Mouse (Mus musculus): ENCODE results near the gene Ywhag.

Ywhag gene

DNA sequence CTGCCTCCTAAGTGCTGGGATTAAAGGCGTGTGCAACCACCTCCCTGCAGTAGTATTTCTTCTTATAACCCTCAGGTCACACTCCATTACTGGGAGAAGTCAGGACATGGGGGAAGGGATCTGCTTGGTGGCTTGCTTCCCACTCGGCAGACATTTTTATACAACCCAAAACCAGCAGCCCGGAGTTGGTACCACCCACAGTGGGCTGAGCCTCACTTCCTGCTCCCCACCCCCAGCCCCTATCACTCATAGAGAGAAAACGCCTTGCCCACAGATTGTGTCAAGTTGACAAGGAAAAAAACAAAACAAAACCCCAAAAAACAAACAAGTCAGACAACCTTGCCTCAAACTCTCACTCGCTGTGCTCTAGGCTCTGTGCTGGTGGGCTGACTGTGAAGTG lies 21.2 kb downstream of the Ywhag start:
- no peak for DNase-seq (ENCODE audit: extremely low spot score, low spot score)

DNA sequence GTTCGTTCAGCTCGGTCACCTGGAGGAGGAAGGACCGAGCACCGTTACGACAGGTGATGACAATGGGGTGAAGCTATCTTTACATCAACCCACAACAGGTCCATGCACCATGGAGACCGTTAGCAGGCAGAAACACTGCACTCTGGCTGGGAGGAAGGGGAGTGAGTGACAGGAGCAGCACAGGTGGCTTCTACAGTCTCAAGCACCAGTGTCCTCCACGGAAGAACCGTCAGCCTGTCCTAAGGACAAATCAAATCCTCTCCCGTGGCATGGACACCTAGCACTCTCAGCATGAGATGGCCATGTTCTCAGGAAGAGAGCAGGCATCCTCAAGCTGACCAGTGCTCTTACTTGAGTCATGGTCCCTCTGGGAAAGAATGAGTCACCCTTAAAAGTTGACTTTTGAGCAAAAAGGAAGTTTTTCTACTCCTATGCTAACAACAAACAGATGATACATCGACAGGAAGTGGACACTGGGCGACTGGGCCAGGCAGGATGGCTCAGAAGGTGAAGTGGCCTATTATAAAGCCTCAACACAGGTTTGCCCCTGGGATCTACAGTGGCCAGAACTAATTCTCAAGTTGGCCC lies 22.7 kb downstream of the Ywhag start:
- DNase-seq (ENCODE audit: extremely low spot score, low spot score), result no peak

DNA sequence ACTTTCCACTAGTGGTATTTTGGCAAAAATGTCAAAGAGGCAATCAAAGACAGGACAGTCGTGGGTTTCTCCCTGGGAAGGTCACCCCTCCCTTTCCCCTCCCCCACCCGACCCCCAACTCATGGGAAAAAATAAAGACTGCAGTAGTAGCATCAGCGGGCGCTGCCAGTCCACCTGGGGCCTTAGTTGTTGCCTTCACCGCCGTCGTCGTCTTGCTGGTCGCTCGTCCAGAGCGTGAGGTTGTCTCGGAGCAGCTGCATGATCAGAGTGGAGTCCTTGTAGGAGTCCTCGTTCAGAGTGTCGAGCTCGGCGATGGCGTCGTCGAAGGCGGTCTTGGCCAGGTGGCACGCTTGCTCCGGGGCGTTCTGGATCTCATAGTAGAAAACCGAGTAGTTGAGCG lies 23.6 kb downstream of the Ywhag start:
- no peak for DNase-seq (ENCODE audit: extremely low spot score, low spot score)

DNA sequence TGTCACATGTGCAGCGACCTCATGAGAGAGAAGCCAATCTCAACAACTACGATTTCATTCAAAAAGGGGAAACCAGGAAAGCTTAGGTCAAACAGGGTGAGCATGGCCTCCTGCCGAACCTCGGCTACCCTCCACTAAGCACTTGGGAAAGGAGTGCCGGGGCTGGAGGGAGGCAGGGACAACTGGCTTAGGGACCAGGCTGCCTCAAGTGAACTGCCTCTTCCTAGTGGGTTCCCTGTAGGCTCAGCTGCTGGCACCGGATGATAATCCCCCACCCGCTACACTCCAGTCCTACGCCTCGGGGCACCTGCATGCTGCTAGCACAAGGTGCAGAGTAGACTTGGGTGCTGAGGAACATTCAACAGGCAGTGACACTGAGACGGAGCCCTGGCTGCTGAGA lies 24.8 kb downstream of the Ywhag start:
- DNase-seq (ENCODE audit: extremely low spot score, low spot score), result no peak

DNA sequence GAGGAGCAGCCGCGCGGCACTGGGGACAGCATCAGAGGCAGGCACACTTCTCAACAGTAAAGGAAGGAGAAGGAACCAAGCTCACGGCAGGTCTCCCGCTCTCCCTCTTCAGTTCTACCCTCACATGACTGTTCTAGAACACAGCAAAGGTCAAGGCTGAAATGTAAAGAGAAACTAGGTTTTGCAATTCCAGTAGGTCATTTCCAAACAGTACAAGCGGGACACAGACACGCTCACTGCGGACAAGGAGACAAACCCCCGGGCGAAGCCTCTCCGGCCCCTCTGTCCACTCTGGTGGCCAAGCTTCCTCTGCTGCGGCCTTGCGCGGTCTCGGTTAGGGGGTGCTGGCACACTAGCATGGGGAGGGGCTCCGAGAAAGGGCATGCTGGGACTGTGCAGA lies 25.4 kb downstream of the Ywhag start:
- no peak for DNase-seq (ENCODE audit: extremely low spot score, low spot score)

DNA sequence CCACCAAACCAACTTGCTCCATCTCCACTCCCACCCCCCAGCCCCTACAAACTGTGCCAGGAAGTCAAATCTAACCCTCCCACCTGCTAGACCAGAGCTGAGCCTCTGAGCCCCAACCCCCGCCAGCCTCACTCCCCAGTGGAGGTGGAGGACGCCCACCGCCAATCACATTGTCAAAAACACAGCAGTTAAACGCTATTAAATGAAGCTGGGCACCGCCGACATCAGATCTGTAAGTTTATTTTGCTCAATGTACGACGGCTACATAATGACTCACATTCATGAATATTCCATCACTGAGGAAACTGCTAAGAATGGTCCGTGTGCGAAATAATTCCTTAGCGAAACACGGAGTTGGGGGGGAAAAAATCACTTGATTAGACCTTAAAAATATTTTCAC lies 26.2 kb downstream of the Ywhag start:
- no peak for DNase-seq (ENCODE audit: extremely low spot score, low spot score)

DNA sequence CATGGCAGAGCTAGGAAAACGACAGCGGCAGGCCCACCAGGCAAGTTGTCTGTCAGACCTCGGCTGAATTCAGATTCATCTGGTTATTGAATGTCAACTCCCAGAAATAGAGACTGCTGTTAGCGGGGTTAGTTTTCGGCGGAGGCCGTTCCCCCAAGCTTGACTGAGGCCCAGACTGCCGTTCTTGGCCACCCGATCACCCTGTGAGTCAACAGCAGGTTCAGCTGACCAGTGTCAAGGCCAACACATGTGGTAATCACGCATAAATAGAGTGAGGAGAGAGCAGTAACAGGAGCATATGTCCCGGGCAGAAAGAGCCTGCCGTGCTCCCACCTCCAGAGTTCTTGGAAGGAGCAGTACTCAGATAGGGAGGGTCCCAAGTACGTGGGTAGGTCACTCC lies 27.2 kb downstream of the Ywhag start:
- DNase-seq (ENCODE audit: extremely low spot score, low spot score), result no peak

DNA sequence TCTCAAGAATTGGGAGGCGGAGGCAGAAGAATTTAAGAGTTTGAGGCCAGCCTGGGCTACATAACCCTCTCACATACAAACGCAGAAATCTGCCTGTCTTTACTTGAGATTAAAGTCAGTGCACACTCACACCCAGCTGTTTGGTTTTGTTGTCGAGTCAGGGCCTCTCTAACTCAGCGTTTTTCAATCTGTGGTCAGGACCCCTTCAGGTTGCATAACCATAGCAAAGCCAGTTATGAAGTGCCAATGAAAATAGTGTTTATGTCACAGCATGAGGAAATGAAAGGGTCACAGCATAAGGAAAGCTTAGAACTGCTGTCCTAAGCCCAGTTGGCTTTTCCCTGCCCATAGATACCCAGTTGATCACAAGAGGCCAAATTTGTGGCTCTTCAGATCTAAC lies 27.6 kb downstream of the Ywhag start:
- no peak for DNase-seq (ENCODE audit: extremely low spot score, low spot score)

DNA sequence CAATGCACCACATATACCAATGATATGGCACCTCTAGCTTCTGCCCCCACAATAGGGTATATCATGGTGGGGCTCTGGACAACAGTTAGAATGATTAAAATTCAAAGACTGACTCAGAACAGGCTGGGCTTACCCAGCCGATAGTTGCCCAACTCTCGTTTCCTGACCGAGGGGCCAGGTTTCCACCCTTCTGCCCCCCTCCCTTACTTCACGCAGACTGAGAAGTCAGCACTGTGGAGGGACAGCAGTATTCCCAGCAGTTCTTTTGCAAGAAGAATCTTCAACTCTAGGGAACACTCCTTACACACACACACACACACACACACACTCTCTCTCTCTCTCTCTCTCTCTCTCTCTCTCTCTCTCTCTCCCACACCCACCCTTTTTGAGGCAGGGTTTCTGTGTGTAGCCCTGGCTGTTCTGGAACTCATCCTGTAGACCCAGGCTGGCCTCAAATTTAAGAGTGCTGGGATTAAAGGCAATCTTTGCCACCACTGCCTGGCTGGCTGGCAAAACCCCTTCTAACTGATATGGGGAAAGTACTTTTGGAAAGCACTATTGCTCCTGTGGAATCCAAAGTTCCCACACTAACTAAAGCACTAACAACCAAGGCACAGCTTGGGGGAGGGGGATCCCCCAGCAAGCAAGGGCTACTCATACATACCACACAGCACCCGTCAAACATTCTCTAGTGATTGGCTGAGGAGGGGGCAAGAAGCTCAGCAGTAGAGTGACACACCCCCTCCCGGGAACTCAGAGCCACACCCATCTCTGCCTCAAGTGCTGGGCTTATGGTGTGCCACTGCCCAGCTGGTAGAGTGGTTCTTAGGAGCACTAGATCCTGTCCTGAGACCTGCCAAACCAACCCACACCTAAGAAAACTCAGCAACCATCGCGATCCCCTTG lies 28.8 kb downstream of the Ywhag start:
- DNase-seq (ENCODE audit: extremely low spot score, low spot score), result no peak

DNA sequence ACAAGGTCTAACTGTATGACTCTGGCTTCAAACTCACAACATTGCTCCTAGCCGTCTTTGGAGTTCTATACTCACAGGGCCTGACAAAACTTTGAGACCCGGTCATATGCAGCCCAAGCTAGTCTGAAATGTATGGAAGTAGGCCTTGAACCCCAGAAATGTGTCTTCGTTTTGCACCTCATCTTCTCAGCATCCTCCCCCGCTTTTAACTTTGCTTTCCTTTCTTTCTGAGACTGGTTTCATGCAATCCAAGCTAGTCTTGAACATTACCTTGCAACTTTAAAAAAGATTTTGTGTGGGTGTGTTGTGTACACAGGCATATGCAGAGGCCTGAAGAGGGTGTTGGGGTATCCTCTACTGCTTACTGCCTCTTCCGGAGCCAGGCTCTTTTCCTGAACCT lies 30.2 kb downstream of the Ywhag start:
- DNase-seq (ENCODE audit: extremely low spot score, low spot score), result no peak

DNA sequence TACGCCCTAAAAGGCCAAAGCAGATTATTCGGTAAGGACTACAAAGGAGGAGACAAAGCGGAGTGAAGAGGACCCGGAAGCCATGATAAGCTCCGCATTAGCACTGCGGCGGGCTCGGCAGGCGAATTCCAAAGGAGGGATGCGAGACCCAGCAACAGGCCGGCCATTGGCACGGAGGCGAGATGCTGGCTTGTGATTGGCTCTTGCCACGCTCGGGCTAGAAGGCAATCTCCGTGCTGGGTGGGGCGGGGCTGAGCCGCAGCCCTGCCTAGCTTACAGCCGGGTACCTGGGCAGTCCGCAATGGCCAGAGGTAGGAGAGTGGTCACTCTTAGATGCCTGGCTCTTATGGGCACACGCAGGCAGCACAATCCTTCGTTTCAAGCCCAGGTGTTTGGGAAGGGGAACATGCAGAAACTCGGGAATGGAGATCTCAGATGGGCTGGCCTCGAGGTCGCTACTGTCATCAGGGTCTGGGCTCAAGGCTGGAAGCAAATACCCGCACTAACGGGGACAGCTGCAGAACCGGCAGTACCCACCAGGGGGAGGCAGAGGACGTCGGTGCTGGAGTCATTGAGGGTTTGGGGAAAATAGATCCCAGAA lies 30.8 kb downstream of the Ywhag start:
- DNase-seq (ENCODE audit: extremely low spot score, low spot score), result peak; percentile 97

DNA sequence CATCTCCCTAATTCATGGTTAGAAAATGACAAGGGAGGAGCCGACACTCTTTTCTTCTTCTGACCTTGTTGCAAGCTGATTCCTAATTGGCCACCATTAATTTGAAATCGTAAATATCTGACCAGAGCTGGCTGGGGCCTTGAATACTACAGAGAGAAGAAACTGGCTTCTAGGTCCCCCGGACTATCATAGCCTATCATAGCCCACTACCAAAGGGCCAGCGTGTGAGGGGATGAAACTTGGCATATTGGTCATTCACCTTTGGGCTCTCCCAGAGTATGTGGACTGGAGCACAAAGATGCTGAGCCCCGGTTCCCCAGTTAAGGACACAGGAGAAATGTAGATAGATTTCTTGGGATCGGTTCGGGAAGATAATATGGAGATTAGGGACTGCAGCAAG lies 31.4 kb downstream of the Ywhag start:
- DNase-seq (ENCODE audit: extremely low spot score, low spot score), result no peak

DNA sequence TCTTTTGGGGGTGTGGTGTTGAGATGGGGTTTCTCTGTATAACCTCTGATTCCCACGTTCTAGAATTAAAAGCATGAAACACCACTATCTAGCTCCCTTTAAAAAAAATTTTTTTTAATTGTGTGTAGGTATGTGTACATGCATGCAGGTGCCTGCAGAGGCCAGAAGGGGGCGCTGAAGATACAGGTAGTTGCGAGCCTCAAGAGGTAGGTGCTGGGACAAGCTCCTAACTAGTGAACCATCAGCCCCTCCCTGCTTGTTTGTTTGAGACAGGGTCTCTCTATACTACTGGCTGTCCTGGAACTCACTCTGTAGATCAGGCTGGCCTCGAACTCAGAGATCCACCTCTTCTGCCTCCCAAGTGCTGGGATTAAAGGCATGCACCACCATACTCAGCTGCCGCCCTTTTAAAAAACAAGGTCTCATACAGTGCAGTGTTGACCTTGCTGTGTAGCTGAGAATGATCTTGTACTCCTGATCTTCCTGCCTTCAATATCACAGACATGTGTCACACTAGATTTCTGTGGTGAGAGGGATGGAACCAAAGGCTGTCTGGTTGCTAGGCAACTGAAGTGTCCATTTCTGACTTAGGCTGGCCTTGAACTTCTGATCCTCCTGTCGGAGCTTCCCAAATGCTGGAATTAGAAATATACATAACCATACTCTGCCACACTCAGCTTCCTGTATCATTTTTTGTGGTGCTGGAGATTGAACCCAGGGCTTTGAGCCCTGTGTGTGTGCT lies 32.9 kb downstream of the Ywhag start:
- no peak for DNase-seq (ENCODE audit: extremely low spot score, low spot score)

DNA sequence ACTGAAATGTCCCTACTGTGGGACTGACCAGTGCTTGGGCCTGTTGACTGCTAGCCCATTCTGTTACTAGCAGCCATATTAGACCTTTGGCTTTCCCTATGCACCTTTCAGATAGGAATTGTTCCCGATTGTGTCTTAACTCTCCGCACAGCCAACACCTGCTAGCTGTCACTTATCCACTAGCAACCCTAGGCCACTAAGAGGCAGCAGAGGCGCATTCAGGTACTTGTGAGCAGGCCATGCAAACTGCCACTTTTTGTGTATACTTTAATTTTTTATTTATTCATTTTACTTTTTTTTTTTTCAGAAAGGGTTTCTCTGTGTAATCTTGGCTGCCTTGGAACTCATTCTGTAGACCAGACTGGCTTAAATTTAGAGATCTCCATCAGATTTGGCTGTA lies 33.7 kb downstream of the Ywhag start:
- DNase-seq (ENCODE audit: extremely low spot score, low spot score), result no peak

DNA sequence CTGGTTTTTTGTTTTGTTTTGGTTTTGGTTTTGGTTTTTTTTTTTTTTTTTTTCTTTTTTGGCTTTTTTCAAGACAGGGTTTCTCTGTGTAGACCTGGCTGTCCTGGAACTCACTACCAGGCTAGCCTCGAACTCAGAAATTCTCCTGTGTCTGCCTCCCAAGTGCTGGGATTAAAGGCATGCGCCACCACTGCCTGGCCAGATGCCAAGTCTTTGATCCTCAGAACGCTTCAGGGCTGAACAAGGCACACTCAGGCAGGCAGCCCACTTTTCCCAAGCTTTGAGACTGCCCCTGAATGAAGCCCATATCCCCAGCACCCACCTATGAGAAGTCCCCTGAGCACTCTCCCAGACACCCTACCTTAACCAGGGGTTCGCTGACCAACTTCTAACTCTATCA lies 34.6 kb downstream of the Ywhag start:
- DNase-seq (ENCODE audit: extremely low spot score, low spot score), result no peak

DNA sequence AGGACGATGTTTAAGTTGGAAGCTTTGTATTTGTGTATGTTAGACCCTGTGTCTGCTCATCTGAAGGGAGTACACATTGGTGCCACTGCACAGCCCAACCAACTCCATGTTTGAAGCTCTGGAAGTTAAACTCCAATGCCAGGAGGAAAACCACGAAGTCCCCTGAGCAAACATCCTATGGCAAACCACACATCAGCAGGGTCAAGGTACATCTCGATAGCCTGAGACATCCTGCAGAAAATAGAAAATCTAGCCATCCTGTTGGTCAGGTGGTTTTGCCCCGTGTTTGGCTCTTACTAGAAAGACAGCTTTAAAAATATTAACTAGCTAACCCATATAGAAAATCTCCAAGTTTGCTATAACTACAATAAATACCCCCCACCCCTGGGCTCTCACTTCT lies 35.4 kb downstream of the Ywhag start:
- DNase-seq (ENCODE audit: extremely low spot score, low spot score), result no peak

DNA sequence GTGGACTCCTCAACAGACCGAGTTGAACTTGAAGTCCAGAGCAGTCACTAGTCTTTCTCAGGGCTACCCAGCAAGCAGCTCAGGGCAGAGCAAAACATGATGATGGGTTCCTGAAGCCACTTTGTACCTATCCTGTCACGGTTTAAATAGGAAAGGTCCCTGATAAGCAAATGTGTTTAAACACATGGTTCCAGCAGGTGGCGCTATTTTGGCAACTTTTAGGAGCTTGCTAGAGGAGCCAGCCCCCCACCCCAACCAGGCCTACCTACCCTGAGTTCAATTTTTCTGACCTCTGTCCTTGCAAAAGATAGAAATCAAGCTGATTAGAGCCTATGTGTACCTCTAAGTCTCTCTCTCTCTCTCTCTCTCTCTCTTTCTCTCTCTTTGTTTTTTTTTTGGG lies 36.4 kb downstream of the Ywhag start:
- peak; percentile 47 for DNase-seq (ENCODE audit: extremely low spot score, low spot score)

DNA sequence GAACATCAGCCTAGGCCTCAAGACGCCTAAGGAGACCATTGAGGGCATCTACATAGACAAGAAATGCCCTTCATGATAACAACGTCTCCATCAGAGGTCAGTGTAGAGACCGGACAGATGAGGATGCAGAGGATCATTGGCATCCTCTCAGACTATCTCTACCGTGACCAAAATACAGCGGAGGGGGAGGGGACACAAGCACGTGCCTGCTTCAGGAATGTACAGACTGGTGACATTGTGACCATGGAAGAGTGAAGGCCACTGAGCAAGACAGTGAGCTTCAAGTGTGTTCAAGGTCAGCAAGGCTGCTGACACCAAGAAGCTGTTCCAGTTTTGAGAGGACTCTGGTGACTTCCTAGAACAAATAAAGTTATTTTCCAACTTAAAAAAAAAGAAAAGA lies 39.5 kb downstream of the Ywhag start:
- no peak for DNase-seq (ENCODE audit: extremely low spot score, low spot score)

DNA sequence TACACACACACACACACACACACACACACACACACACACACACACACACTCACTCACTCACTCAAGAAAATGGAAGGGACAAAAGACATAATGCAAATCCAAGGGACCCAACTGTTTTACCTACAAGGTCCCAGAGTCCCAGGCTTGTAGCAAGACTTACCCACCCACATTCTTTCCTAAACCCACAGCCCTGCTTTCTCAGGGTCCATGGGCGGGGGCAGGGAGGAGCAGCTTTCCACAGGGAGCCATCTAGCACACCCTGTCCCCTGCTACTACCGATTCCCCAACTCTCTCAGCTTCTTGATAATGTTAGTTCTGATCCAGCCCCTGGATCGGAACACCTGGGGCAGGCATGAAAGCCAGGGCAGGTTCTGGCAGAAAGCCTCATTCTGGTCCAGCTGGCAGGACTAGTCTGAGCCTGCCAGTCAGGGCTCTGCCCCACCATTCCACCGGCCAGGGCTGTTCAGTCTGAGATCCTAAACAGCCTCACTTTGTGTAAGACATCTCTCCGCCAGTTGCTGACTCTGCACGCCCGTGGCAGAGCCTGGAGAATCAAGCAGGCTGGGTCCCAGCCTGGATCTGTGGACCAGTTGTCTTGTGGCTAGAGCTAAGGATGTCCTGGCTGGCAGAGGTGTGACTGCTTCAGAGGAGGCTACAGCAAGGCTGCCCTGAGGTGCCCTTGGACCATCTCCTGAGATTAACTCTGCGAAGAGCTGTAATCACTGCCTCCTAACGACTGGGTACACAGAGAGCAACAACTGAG lies 41.6 kb downstream of the Ywhag start:
- no peak for DNase-seq (ENCODE audit: extremely low spot score, low spot score)

DNA sequence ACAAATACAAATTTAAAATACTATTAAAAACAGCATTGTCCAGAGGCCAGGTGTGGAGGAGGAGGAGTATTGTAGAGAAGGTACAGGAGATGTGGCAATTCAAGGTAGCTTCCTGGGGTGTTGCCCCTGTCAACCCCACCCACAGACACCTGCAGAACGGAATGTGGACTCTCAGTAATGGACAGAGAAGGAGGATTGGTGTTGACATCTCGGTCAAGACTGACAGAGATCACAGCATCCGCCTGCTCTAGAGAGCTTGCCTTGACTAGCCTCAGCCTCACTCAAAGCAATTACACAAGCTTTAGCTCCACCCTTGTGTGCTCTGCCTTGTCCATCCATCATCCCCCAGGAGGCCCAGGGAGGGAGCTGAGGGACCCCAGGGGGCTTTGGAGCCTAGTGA lies 43.5 kb downstream of the Ywhag start:
- no peak for DNase-seq (ENCODE audit: extremely low spot score, low spot score)

DNA sequence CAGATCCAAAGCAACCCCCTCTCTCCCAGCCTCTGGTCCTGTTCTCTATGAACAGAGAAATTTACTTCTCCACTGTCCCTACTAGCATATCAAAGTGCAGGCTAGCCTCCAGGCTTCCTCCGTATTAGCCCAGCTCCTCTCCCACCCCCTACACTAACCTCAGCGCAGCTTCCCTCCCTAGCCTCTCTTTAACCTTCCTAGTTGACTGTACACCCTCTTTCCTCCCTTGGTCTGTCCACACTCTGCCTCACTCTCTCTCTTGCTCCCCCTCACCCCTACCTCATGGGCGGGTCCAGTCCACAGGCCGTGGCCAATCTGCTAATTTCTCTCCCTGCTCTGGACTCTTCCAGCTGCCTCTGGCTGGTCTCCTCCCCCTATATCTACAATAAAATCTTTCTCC lies 44.1 kb downstream of the Ywhag start:
- DNase-seq (ENCODE audit: extremely low spot score, low spot score), result no peak

Measured in neural tube, embryonic 10.5 days (tissue).